Mouse (Mus musculus) brain, embryonic 14.5 days (tissue): Measurements from ENCODE around the gene Timm17b.

Source experiments
- CTCF ChIP-seq: fragments of 200-500 bp; IDR thresholded peaks from 2 replicates; pipeline ENCODE4 v1.5.1; 2012; ENCODE audit warnings: inconsistent platforms, mild to moderate bottlenecking, moderate library complexity, borderline replicate concordance; ENCODE audit not compliant: insufficient read depth, insufficient read length; ENCODE audit errors: extremely low read depth
- POLR2A ChIP-seq: fragments of 200-500 bp; IDR thresholded peaks from 2 replicates; pipeline ENCODE4 v1.6.1; 2012; ENCODE audit warnings: mild to moderate bottlenecking, inconsistent platforms, borderline replicate concordance; ENCODE audit not compliant: poor library complexity, insufficient read depth, insufficient read length, severe bottlenecking; ENCODE audit errors: extremely low read depth

- TF ChIP-seq POLR2A (no peak), CTCF (no peak)
These were observed 50.9 kb downstream of the Timm17b start for GRCm38 (mm10) chrX:7950091-7950490.
